13 mouse cellular contexts compared by ENCODE assay signal in genomic region chr12:77855796-77856195, GRCm38 (mm10).
DNase-seq lines count a peak whose midpoint lies in the region; ATAC-seq and TF ChIP-seq lines count a peak whose summit lies in the region.
"Had no signal": no experiment of that assay in that cellular context is flagged by ENCODE, and none has a peak within 500 bp of the region (broad histone marks: within the 10 kb centered on the region; RNA-seq: fewer than 3 reads in every experiment).

No protein-coding gene starts in this region.

- no peak overlapping the region for H3K4me3 ChIP-seq in embryonic facial prominence, embryonic 14.5 days (ENCODE audit: low read depth, low read length)
- no peak overlapping the region for H3K4me3 ChIP-seq in embryonic facial prominence, embryonic 10.5 days
- H3K4me3 ChIP-seq in layer of hippocampus, adult 2 months: no peak overlapping the region
- no peak overlapping the region for H3K4me3 ChIP-seq in limb, embryonic 14.5 days (replicated peaks; ENCODE audit: low read length)
- H3K4me3 ChIP-seq: liver, embryonic 13.5 days had no signal

- 70% methylated on average over 12 of the region's 12 CpGs for WGBS in embryonic facial prominence, embryonic 14.5 days
- 80% methylated on average over 12 of the region's 12 CpGs for WGBS in embryonic facial prominence, embryonic 10.5 days
- WGBS in limb, embryonic 14.5 days: 27% methylated on average over 12 of the region's 12 CpGs

- no peaks in the 10 kb centered on the region for H3K27me3 ChIP-seq in embryonic facial prominence, embryonic 14.5 days (replicated peaks; ENCODE audit: control insufficient read depth, insufficient read depth, low read length)
- no peaks in the 10 kb centered on the region for H3K27me3 ChIP-seq in embryonic facial prominence, embryonic 10.5 days (replicated peaks; ENCODE audit: low read depth, poor library complexity, severe bottlenecking)
- H3K27me3 ChIP-seq in limb, embryonic 14.5 days (ENCODE audit: control insufficient read depth, insufficient read depth, low read length): no peaks in the 10 kb centered on the region
- H3K27me3 ChIP-seq: liver, embryonic 13.5 days; Patski had no signal

- no peaks in the 10 kb centered on the region for H3K9me3 ChIP-seq in embryonic facial prominence, embryonic 14.5 days (ENCODE audit: control insufficient read depth, low read length)
- no peaks in the 10 kb centered on the region for H3K9me3 ChIP-seq in embryonic facial prominence, embryonic 10.5 days
- no peaks in the 10 kb centered on the region for H3K9me3 ChIP-seq in limb, embryonic 14.5 days (ENCODE audit: control insufficient read depth, low read length)
- H3K9me3 ChIP-seq: liver, embryonic 13.5 days had no signal

- H3K27ac ChIP-seq in embryonic facial prominence, embryonic 14.5 days (replicated peaks; ENCODE audit: low read depth, low read length): no peak overlapping the region
- no peak overlapping the region for H3K27ac ChIP-seq in embryonic facial prominence, embryonic 10.5 days (replicated peaks)
- no peak overlapping the region for H3K27ac ChIP-seq in layer of hippocampus, adult 2 months
- H3K27ac ChIP-seq in limb, embryonic 14.5 days (replicated peaks; ENCODE audit: low read depth, low read length): no peak overlapping the region
- H3K27ac ChIP-seq: liver, embryonic 13.5 days had no signal

- DNase-seq in embryonic facial prominence, embryonic 14.5 days (ENCODE audit: low spot score): peak; percentile 8
- no peak for DNase-seq in embryonic facial prominence, embryonic 10.5 days (ENCODE audit: low spot score)
- DNase-seq in layer of hippocampus, postnatal 10 days (ENCODE audit: low spot score in 2 of 2): peak; percentile 13 to 20
- DNase-seq in layer of hippocampus, adult 2 months (ENCODE audit: low spot score in 2 of 2): no peak
- peak; percentile 68 for DNase-seq in brain, embryonic 14.5 days (ENCODE audit: low read depth)
- peak; percentile 28 for DNase-seq in limb, embryonic 14.5 days (ENCODE audit: low spot score)
- DNase-seq in urinary bladder, postnatal 4 days (ENCODE audit: low spot score in 2 of 2): no peak
- no peak for DNase-seq in urinary bladder, postnatal 14 days (ENCODE audit: low spot score)
- DNase-seq: cerebellum, adult 18-20 months; embryo, embryonic 11 days; kidney, adult 8-10 months; liver, embryonic 13.5 days had no signal

- TF ChIP-seq POLR2A in brain, embryonic 14.5 days (IDR thresholded peaks at IDR 0.05; ENCODE audit: borderline replicate concordance, extremely low read depth, insufficient read depth, insufficient read length, poor library complexity, severe bottlenecking): no peak
- TF ChIP-seq POLR2A in limb, embryonic 14.5 days (IDR thresholded peaks at IDR 0.05; ENCODE audit: borderline replicate concordance, extremely low read depth, insufficient read depth, insufficient read length): no peak

- H3K4me2 ChIP-seq in embryonic facial prominence, embryonic 14.5 days (ENCODE audit: low read depth, low read length): no peak overlapping the region
- H3K4me2 ChIP-seq in limb, embryonic 14.5 days (replicated peaks; ENCODE audit: low read depth, low read length, severe bottlenecking): no peak overlapping the region
- H3K4me2 ChIP-seq: liver, embryonic 13.5 days had no signal

- ATAC-seq in embryonic facial prominence, embryonic 14.5 days (ENCODE audit: low read depth): no peak
- ATAC-seq in limb, embryonic 14.5 days (ENCODE audit: low FRiP score, low read depth): peak; percentile 59; the same call in 1 of the 2 replicates
- ATAC-seq: Patski had no signal

- no peaks in the 10 kb centered on the region for H3K36me3 ChIP-seq in embryonic facial prominence, embryonic 14.5 days (ENCODE audit: control insufficient read depth, insufficient read depth, low read length)
- no peaks in the 10 kb centered on the region for H3K36me3 ChIP-seq in embryonic facial prominence, embryonic 10.5 days (replicated peaks)
- no peaks in the 10 kb centered on the region for H3K36me3 ChIP-seq in limb, embryonic 14.5 days (ENCODE audit: control insufficient read depth, insufficient read depth, low read length)
- H3K36me3 ChIP-seq: liver, embryonic 13.5 days had no signal

- H3K9ac ChIP-seq in embryonic facial prominence, embryonic 14.5 days (ENCODE audit: low read depth, low read length): no peak overlapping the region
- no peak overlapping the region for H3K9ac ChIP-seq in limb, embryonic 14.5 days (ENCODE audit: low read depth, low read length, severe bottlenecking)
- H3K9ac ChIP-seq: liver, embryonic 13.5 days had no signal

- H3K4me1 ChIP-seq in embryonic facial prominence, embryonic 14.5 days (ENCODE audit: control insufficient read depth, insufficient read depth, low read length): peaks cover 8% of the 10 kb centered on the region
- peaks cover 21% of the 10 kb centered on the region for H3K4me1 ChIP-seq in embryonic facial prominence, embryonic 10.5 days
- H3K4me1 ChIP-seq in limb, embryonic 14.5 days (ENCODE audit: control insufficient read depth, insufficient read depth, low read length): peaks cover 12% of the 10 kb centered on the region; the same call in 1 of the 2 replicates
- H3K4me1 ChIP-seq: liver, embryonic 13.5 days had no signal

- no peak for TF ChIP-seq CTCF in layer of hippocampus, adult 2 months (conservative IDR thresholded peaks at IDR 0.05)
- TF ChIP-seq CTCF in brain, embryonic 14.5 days (IDR thresholded peaks at IDR 0.05; ENCODE audit: borderline replicate concordance, extremely low read depth, insufficient read depth, insufficient read length): no peak

Comparison
In these comparisons a context has a peak if more than half of its experiments do, and no peak if none do; other contexts are left out.
1. DNase-seq: peak in embryonic facial prominence, embryonic 14.5 days (single experiment), layer of hippocampus, postnatal 10 days (2 of 2), brain, embryonic 14.5 days (single experiment) and limb, embryonic 14.5 days (single experiment); none in embryonic facial prominence, embryonic 10.5 days (single experiment), layer of hippocampus, adult 2 months (0 of 2), urinary bladder, postnatal 4 days (0 of 2) and urinary bladder, postnatal 14 days (single experiment).